Mouse (Mus musculus) stomach, embryonic 14.5 days (tissue): ENCODE measurements around the gene Ptges2. TPM values are rescaled to one million over a fixed set of nuclear protein-coding genes. Genes with fewer than 3 reads are reported as not detected.

ENCODE experiments used
- ATAC-seq: fragments of 200-750 bp; cut with Nextera tagmentation; 2 replicates; pipeline ENCODE4 v1.8.0; 2017; ENCODE audit warnings: low read depth, moderate TSS enrichment; ENCODE audit not compliant: insufficient number of reproducible peaks, insufficient read depth, low FRiP score
- H3K27ac ChIP-seq: fragments of 300-500 bp; sonication (generic); 2 replicates; pipeline ENCODE4 v1.5.1; 2014; ENCODE audit warnings: mild to moderate bottlenecking, low read length, moderate library complexity, mixed read lengths
- H3K27me3 ChIP-seq: fragments of 300-500 bp; sonication (generic); 2 replicates; pipeline ENCODE4 v1.6.1; 2014; ENCODE audit warnings: low read length, control low read depth, mixed read lengths; ENCODE audit not compliant: control insufficient read depth, insufficient read depth
- H3K36me3 ChIP-seq: fragments of 300-500 bp; sonication (generic); 2 replicates; pipeline ENCODE4 v1.6.1; 2014; ENCODE audit warnings: mild to moderate bottlenecking, control low read depth, low read length, moderate library complexity, mixed read lengths; ENCODE audit not compliant: control insufficient read depth, insufficient read depth
- H3K4me1 ChIP-seq: fragments of 300-500 bp; sonication (generic); 2 replicates; pipeline ENCODE4 v1.6.1; 2014; ENCODE audit warnings: low read length, control low read depth, mixed read lengths; ENCODE audit not compliant: control insufficient read depth, insufficient read depth
- H3K4me2 ChIP-seq: fragments of 300-500 bp; sonication (generic); replicated peaks from 2 replicates; pipeline ENCODE4 v1.6.1; 2014; ENCODE audit warnings: low read depth, low read length, control low read depth
- H3K4me3 ChIP-seq: fragments of 300-500 bp; sonication (generic); 2 replicates; pipeline ENCODE4 v1.5.1; 2014; ENCODE audit warnings: low read depth, low read length, control low read depth
- H3K9ac ChIP-seq: fragments of 300-500 bp; sonication (generic); replicated peaks from 2 replicates; pipeline ENCODE4 v1.6.1; 2014; ENCODE audit warnings: low read depth, mild to moderate bottlenecking, control low read depth, low read length, moderate library complexity, mixed read lengths
- H3K9me3 ChIP-seq: fragments of 300-500 bp; sonication (generic); 2 replicates; pipeline ENCODE4 v1.6.1; 2016; ENCODE audit warnings: low read depth, low read length, control low read depth; ENCODE audit not compliant: control insufficient read depth
- WGBS: fragments of 180-500 bp; shearing (Covaris S2); extraction: QIAGEN DNeasy Blood & Tissue Kit; methylation state at CpG from one replicate; pipeline ENCODE4 v1.1.7; 2014; 5-methylcytosine and 5-hydroxymethylcytosine counted together
- polyA plus RNA-seq: library from polyadenylated mRNA; unstranded; fragments of >200 nt; fragmentation: Nextera tagmentation; extraction: Ambion mirVana; gene quantifications from 2 replicates; pipeline ENCODE4 v1.2.1, GENCODE M21; 2014

Gene Ptges2
- polyA plus RNA-seq, 1 experiment from 2014 or later, result 28.1 TPM

DNA sequence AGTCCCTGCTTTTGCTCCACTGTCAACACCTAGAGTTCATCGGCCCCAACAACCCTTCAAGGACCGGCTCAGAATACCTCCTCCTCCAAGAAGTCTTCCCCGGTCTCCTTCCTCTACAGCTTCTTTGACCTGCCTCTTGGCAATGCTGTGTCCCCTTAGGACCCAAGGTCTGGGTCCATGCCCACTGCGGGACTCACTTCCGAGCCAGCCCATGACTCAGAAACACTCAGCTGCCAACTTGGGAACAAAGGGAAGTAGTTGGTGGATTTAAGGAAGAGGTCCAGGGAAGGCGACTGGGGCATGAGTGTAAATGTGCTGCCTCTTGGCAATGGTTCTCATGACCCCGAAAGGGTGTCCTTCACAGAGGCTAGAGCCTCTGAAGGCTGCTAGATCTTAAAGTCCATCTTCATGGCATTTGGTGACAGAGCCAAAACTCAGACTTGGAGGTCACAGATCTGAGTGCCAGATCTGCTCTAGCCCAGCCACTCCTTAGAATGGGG, 15.6 kb upstream of the Ptges2 start:
- WGBS, result 89% methylated on average over 7 of the region's 7 CpGs
- Histone ChIP-seq H3K4me3 (no peak overlapping the region), H3K4me2 (no peak overlapping the region), H3K4me1 (peaks cover 4% of the 10 kb centered on the region; the same call in 1 of the 2 replicates), H3K27ac (no peak overlapping the region), H3K36me3 (peaks cover 34% of the 10 kb centered on the region), H3K27me3 (no peaks in the 10 kb centered on the region), H3K9ac (no peak overlapping the region), H3K9me3 (no peaks in the 10 kb centered on the region)
- ATAC-seq, result no peak

DNA sequence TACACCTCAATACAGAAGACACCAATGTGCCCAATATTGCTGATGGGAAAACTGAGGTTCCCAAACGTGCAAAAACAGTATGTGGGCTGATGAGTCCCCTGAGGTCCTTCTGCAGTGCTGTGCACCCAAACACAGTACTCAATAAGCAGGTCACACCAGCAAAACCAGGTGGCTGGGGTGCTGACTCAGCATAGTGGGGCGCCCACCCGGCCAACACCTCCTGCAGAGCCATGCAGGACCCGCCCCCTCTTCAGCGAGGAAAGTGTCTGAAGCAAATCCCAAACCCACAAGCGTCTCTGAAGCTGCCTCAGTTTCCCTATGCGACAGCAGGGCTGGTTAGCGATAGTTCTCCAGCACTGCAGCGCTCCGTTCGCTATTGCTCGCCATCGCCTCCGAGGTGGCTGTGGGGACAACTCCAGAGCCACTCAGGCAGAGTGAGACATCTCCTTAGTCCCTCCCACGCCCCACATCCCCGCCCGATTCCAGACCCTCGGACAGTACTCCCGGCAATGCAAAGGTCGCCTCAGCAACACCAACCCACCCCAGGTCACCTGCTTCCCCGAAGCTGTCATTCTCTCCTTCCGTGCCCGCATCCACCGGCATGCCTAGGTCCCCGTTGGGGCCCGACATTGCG, 14.4 kb upstream of the Ptges2 start:
- WGBS, result under 1% methylated on average over 27 of the region's 27 CpGs
- peak overlapping the region; percentile 42; the same call in 1 of the 2 replicates for H3K9ac ChIP-seq
- peak; percentile 38; the same call in 1 of the 2 replicates for ATAC-seq

DNA sequence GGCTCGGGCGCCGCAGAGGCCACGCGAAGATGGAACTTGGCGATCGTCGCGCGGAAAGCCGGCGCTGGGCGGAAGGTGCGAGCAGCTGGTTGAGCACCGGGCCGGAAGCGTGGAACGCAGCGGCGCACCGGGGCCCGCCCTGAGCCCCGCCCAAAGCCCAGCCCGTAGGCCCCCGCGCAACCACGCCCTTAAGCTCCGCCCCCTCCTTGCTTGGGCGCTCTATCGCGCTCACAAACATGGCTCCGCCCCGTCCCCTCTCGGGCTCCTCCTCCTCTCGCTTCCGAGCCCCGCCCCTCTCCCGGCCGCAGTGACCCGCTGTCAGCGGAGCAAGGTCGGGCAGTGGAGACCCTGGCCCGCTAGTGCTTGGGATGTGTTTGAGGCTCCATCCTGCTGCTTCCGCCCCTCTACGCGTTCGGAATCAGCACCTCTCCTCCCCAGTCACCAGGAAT, 13.9 kb upstream of the Ptges2 start, which contains the start of gene 1110008P14Rik:
Gene 1110008P14Rik (minus strand): TSS at position 164 of the 449 bp plus-strand sequence.
- no peaks in the 10 kb centered on the region for H3K27me3 ChIP-seq
- peak; percentile 91 for ATAC-seq
- H3K4me1 ChIP-seq, result peaks cover 4% of the 10 kb centered on the region; the same call in 1 of the 2 replicates
- H3K9me3 ChIP-seq, result no peaks in the 10 kb centered on the region
- H3K36me3 ChIP-seq, result peaks cover 17% of the 10 kb centered on the region
- WGBS, result under 1% methylated on average over 47 of the region's 47 CpGs
- H3K4me3 ChIP-seq, result peak within 1 kb of the TSS; percentile 69
- peak within 1 kb of the TSS; percentile 42; the same call in 1 of the 2 replicates for H3K9ac ChIP-seq
- no peak within 1 kb of the TSS for H3K27ac ChIP-seq
- peak within 1 kb of the TSS; percentile 98 for H3K4me2 ChIP-seq

More for the DNA sequence above, 14.4 kb upstream of the Ptges2 start:
- H3K27ac ChIP-seq, result no peak overlapping the region
- H3K4me1 ChIP-seq, result peaks cover 4% of the 10 kb centered on the region; the same call in 1 of the 2 replicates
- H3K27me3 ChIP-seq, result no peaks in the 10 kb centered on the region
- peak overlapping the region; percentile 69 for H3K4me3 ChIP-seq
- peaks cover 23% of the 10 kb centered on the region for H3K36me3 ChIP-seq
- H3K9me3 ChIP-seq, result no peaks in the 10 kb centered on the region
- peak overlapping the region; percentile 98 for H3K4me2 ChIP-seq

DNA sequence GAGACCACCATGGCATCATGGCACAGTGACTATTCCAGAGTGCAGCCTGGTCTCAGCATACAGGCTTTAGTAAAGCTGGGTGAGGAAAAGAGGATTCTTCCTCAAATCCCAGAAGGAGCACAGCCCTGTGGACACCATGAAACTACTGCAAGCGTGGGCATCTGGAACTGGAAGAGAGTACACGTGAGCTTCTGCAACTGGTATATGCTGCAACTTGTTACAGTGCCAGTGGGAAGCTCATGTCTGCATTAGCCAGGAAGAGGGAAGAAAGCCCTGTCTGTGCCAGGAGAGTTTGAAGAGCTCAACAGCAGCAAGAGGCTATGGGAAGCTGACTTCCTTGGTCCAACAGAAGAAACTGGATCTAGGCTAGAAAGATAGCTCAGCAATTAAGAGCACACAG, 13.0 kb upstream of the Ptges2 start:
- Histone ChIP-seq H3K4me1 (peaks cover 4% of the 10 kb centered on the region; the same call in 1 of the 2 replicates), H3K4me2 (no peak overlapping the region), H3K9me3 (no peaks in the 10 kb centered on the region), H3K27ac (no peak overlapping the region), H3K4me3 (no peak overlapping the region), H3K27me3 (no peaks in the 10 kb centered on the region), H3K9ac (no peak overlapping the region), H3K36me3 (peaks cover 10% of the 10 kb centered on the region)
- 82% methylated on average over 2 of the region's 2 CpGs for WGBS
- ATAC-seq, result no peak

DNA sequence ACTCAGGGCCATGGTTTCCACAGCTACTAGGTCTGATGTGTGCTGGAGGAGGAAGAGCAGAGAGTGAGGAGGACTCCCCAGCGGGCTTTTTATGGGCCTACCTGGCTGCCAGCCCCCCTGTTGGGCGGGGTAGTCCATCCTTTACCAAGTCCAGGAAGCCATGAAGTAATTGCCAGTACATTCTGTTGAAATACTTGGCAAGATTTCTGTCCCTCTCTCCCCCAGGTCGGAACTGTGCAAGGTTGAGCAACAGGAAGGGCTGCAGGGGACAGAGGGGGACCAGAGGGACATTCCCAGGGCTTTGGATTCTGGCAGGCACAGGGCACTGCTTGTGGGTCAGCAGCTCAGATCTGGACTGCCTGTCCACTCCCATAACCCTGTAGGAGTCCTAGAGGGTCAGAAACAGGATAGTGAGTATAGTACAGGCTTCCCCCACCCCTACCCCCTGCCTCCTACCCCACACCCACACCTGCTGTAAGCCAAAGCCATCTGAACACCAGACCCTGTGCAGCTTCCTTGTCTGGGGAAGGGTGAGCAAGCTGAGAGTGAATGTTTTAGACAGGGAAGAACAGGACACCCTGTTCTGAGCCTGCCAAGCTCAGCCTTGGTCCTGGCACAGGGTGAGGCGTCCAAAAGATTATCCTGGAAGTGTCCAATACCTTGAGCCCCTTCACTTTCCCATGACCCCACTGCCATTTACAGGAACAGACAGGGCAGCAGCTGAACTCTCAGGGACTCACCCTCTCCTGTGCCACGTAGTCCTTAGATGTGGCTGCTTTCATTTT, 7.8 kb upstream of the Ptges2 start, which contains the start of gene Lcn2:
Gene Lcn2 (minus strand): TSS at position 547 of the 785 bp plus-strand sequence.
- Histone ChIP-seq H3K36me3 (no peaks in the 10 kb centered on the region), H3K9me3 (no peaks in the 10 kb centered on the region), H3K4me1 (no peaks in the 10 kb centered on the region), H3K4me3 (no peak within 1 kb of the TSS), H3K27ac (no peak within 1 kb of the TSS), H3K27me3 (no peaks in the 10 kb centered on the region), H3K4me2 (no peak within 1 kb of the TSS), H3K9ac (no peak within 1 kb of the TSS)
- WGBS, result 67% methylated on average over 5 of the region's 5 CpGs
- ATAC-seq, result no peak

DNA sequence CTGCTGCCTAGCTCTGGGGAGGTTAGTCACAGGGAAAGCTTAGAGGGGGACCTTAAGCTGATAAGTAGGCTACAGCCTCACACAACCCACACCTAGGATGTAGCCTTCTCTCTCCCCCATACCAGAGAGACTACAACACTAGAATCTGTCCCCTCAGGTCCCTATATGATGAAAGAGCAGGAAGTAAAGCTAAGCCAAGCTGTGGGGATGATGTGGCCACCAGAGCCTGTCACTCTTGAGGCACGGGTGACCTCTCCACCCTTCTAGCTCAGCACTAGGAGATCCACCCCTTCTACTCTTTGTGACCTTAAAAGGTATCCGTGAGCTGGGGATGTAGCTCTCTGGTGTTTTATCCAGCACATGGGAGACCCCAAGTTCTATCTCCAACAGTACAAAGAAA, 6.5 kb upstream of the Ptges2 start:
- no peak for ATAC-seq

DNA sequence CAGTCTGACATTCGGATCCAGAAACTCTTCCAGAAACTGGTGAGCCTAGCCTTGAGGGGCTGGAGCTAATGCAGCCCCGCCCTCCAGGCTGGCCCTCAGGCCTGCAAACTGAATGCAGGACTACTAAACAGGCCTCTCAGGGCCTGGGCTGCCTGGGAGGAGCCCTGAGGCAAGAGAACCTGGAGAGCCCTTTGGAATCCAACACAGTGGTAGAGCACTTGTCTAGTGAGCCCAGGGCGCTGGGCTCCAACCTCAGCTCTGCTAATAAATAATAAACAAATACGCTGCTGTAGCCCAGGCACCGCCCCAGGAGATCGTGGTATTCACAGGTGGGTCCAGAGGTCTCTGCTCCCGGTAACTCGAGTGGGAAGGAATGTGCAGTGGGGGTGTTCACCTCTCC, 4.8 kb upstream of the Ptges2 start:
- ATAC-seq, result no peak
- H3K4me3 ChIP-seq, result no peak overlapping the region
- H3K9ac ChIP-seq, result no peak overlapping the region

More for the DNA sequence above, 6.5 kb upstream of the Ptges2 start:
- H3K9me3 ChIP-seq, result no peaks in the 10 kb centered on the region
- H3K27ac ChIP-seq, result no peak overlapping the region
- H3K4me2 ChIP-seq, result no peak overlapping the region
- H3K4me3 ChIP-seq, result no peak overlapping the region
- no peaks in the 10 kb centered on the region for H3K4me1 ChIP-seq
- H3K27me3 ChIP-seq, result no peaks in the 10 kb centered on the region
- 79% methylated on average over 2 of the region's 2 CpGs for WGBS
- no peaks in the 10 kb centered on the region for H3K36me3 ChIP-seq
- no peak overlapping the region for H3K9ac ChIP-seq

DNA sequence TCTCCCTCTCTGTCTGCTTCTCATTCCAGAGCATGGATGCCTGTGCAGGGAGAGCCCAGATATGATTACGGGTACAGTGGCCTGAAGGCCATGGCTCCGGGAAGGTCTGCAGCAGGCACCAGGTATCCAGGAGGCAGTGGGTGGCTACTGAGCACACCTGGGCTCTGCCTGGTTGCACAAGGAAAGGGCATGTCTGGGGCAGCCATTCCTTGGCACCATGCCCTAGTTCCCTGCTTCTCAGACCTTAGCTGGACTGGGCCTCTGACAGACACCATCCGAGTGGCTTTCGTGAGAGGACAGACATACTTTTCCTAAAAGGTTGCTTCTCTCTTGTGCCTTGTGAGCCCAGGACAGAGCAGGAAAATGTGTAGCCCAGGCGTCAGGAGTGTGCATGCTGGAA, 3.6 kb upstream of the Ptges2 start:
- Histone ChIP-seq H3K9me3 (no peaks in the 10 kb centered on the region), H3K4me2 (no peak overlapping the region), H3K4me3 (no peak overlapping the region), H3K4me1 (peaks cover 4% of the 10 kb centered on the region; the same call in 1 of the 2 replicates), H3K9ac (no peak overlapping the region), H3K27ac (no peak overlapping the region), H3K27me3 (no peaks in the 10 kb centered on the region), H3K36me3 (no peaks in the 10 kb centered on the region)
- ATAC-seq, result no peak
- 76% methylated on average over 5 of the region's 5 CpGs for WGBS

More for the DNA sequence above, 4.8 kb upstream of the Ptges2 start:
- Histone ChIP-seq H3K4me2 (no peak overlapping the region), H3K27me3 (no peaks in the 10 kb centered on the region), H3K9me3 (no peaks in the 10 kb centered on the region), H3K36me3 (no peaks in the 10 kb centered on the region), H3K27ac (no peak overlapping the region), H3K4me1 (no peaks in the 10 kb centered on the region)
- 61% methylated on average over 8 of the region's 8 CpGs for WGBS
